Mouse (Mus musculus): Measurements from ENCODE around the gene Mid2. TPM values are rescaled to one million over a fixed set of nuclear protein-coding genes. Genes with fewer than 3 reads are reported as not detected.
A peak's percentile ranks its signal among the peaks of the same experiment; 100 is the strongest.
"Not testable (repeated sequence)": the region's sequence is repeated elsewhere in the genome, so short reads cannot be mapped to it uniquely, and the experiment has no call there.

The Mid2 gene
- polyA plus RNA-seq (2015; fragmentation: Nextera tagmentation; extraction: Ambion mirVana): 5.7 and 8.1 TPM in 2 replicates

- peak; percentile 87 for ATAC-seq (replicated peaks)
- WGBS: 25% methylated on average over 58 of the region's 68 CpGs
- Histone ChIP-seq H3K4me1 (no peaks in the 10 kb centered on the region), H3K4me2 (peak within 1 kb of the TSS; percentile 66), H3K9me3 (no peaks in the 10 kb centered on the region), H3K9ac (peak within 1 kb of the TSS; percentile 67), H3K4me3 (peak within 1 kb of the TSS; percentile 62), H3K27me3 (replicated peaks) (peaks cover 31% of the 10 kb centered on the region), H3K27ac (peak within 1 kb of the TSS; percentile 77), H3K36me3 (replicated peaks) (no peaks in the 10 kb centered on the region)
These were observed at the start of gene Mid2 for GRCm38 (mm10) chrX:140664479-140665241. TSS of gene Mid2 (plus strand) at chrX:140664599.

DNA sequence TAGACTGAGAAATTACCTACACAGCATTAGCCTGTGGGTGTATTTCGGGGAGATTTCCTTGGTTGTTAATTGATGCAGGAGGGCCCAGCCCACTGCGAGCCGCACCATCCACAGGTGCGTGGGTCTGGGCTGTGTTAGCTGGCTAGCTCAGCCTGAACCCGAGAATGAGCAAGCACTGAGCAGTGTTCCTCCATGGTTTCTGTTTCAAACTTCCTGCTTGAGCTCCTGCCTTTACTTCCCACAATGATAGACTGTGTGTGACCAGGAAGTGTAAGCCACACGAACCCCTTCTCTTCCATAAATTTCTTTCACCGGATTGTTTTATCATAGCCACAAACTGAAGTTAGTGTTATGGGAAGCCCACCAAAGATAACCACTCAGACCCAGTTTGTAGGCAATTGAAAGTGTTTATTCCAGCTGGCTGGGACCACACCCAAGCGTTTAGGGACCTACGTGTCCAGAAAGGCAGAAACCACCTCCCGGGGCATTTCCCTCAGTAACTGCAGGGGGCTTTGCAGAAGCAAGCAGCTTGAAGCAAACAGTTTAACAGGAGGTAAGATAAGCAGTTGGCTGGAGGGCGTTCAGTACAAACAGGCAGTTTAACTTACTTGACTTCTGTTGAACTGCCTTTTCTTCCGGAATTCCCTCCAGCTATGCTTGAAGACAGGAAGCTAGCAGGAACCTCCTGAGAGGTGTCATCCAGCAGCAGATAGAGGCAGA lies 39.4 kb upstream of the Mid2 start:
- Histone ChIP-seq H3K9me3 (no peaks in the 10 kb centered on the region), H3K27ac (no peak overlapping the region), H3K36me3 (replicated peaks) (no peaks in the 10 kb centered on the region), H3K4me3 (no peak overlapping the region), H3K4me2 (no peak overlapping the region), H3K27me3 (replicated peaks) (no peaks in the 10 kb centered on the region), H3K4me1 (no peaks in the 10 kb centered on the region), H3K9ac (no peak overlapping the region)
- WGBS: 71% methylated on average over 12 of the region's 12 CpGs
- ATAC-seq (replicated peaks): no peak

DNA sequence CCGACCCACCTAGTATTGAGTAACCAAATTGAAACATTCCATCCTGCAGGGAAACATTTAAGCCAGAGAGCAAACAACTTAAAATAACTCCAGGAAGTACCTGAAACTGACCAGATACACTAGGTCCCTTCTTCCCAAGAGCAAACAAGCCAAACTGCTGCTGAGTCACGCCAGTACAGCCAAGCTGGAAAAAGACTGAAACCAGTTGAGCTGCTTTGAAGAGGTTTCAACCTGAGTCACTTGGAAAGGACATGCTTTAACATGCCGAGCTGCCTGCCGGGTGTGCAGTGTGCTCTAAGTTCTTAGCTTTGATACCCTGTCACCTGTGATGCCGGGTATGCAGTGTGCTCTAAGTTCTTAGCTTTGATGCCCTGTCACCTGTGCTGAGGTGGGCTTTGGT lies 26.4 kb upstream of the Mid2 start:
- ATAC-seq (replicated peaks): no peak
- H3K27me3 ChIP-seq (replicated peaks): no peaks in the 10 kb centered on the region
- H3K4me3 ChIP-seq: no peak overlapping the region
- H3K4me2 ChIP-seq: no peak overlapping the region
- no peaks in the 10 kb centered on the region for H3K4me1 ChIP-seq
- no peak overlapping the region for H3K27ac ChIP-seq
- no peaks in the 10 kb centered on the region for H3K36me3 ChIP-seq (replicated peaks)
- H3K9me3 ChIP-seq: no peaks in the 10 kb centered on the region
- 79% methylated on average over 5 of the region's 5 CpGs for WGBS
- no peak overlapping the region for H3K9ac ChIP-seq

DNA sequence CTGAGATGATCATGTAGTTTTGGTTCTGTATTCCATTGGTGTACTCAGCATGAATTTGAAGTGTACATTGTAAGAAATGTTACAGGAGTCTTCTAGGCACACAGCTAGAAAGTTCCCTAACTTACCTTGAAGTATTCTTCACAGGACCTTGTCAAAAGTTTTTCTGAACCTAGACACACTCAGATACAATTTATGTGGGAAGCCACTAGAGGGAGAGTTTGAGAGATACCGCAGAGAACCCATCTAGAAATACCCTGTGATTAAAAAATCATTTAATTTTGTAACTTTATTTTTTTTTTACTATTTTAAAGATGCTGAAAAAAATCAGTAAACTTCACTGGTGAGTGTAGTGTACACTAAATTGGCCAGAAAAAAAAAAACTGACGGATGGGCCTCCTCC lies 24.8 kb upstream of the Mid2 start:
- H3K27me3 ChIP-seq (replicated peaks): 0 out of 2 replicates have a peak, but pooled peaks cover 2% of the 10 kb centered on the region
- no peaks in the 10 kb centered on the region for H3K9me3 ChIP-seq
- H3K4me3 ChIP-seq: no peak overlapping the region
- no peaks in the 10 kb centered on the region for H3K4me1 ChIP-seq
- H3K27ac ChIP-seq: no peak overlapping the region
- H3K9ac ChIP-seq: no peak overlapping the region
- H3K4me2 ChIP-seq: no peak overlapping the region
- no peak for ATAC-seq (replicated peaks)
- WGBS: 67% methylated on average over 2 of the region's 2 CpGs
- H3K36me3 ChIP-seq (replicated peaks): no peaks in the 10 kb centered on the region

DNA sequence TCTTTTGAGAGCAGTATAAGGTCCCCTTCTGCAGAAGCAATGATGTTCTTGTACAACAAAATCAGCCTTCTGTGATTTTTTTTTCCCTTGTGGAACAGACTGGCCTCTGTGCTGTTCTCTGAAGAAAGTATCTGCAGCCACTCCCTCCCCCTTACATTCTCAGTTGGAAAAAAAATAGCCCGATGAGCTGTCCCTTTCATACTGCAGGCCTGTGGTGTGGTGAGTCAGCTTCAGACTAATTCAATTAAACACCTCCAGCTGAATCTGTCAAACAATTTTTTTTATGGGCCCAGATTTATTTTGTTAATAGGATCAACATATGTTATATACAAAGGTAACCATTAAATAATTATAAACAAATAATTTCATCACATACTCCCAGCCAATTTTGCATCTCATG lies 3.7 kb upstream of the Mid2 start:
- H3K36me3 ChIP-seq (replicated peaks): no peaks in the 10 kb centered on the region
- H3K4me2 ChIP-seq: no peak overlapping the region
- no peak overlapping the region for H3K4me3 ChIP-seq
- 37% methylated on average over 1 of the region's 1 CpGs for WGBS
- H3K9ac ChIP-seq: no peak overlapping the region
- no peak for ATAC-seq (replicated peaks)
- H3K27ac ChIP-seq: no peak overlapping the region
- H3K27me3 ChIP-seq (replicated peaks): peaks cover 28% of the 10 kb centered on the region
- no peaks in the 10 kb centered on the region for H3K4me1 ChIP-seq
- H3K9me3 ChIP-seq: no peaks in the 10 kb centered on the region

- no peaks in the 10 kb centered on the region for H3K36me3 ChIP-seq (replicated peaks)
- ATAC-seq (replicated peaks): no peak
- H3K9ac ChIP-seq: no peak overlapping the region
- no peaks in the 10 kb centered on the region for H3K9me3 ChIP-seq
- WGBS: 77% methylated on average over 2 of the region's 2 CpGs
- peaks cover 34% of the 10 kb centered on the region for H3K27me3 ChIP-seq (replicated peaks)
- H3K4me2 ChIP-seq: 0 out of 2 replicates have a peak overlapping the region, but pooled peaks have one; percentile 66
- no peak overlapping the region for H3K4me3 ChIP-seq
- no peaks in the 10 kb centered on the region for H3K4me1 ChIP-seq
- H3K27ac ChIP-seq: no peak overlapping the region
These were observed 883 bp upstream of the Mid2 start for GRCm38 (mm10) chrX:140663516-140663915.

GRCm38 (mm10) chrX:140665242-140665810 lies 927 bp downstream of the Mid2 start:
- ATAC-seq (replicated peaks): peak; percentile 69
- Histone ChIP-seq H3K36me3 (replicated peaks) (no peaks in the 10 kb centered on the region), H3K9me3 (no peaks in the 10 kb centered on the region), H3K27me3 (replicated peaks) (peaks cover 25% of the 10 kb centered on the region), H3K27ac (peak overlapping the region; percentile 77), H3K4me1 (no peaks in the 10 kb centered on the region), H3K4me2 (peak overlapping the region; percentile 66), H3K4me3 (peak overlapping the region; percentile 62), H3K9ac (peak overlapping the region; percentile 67)
- 28% methylated on average over 35 of the region's 47 CpGs for WGBS

DNA sequence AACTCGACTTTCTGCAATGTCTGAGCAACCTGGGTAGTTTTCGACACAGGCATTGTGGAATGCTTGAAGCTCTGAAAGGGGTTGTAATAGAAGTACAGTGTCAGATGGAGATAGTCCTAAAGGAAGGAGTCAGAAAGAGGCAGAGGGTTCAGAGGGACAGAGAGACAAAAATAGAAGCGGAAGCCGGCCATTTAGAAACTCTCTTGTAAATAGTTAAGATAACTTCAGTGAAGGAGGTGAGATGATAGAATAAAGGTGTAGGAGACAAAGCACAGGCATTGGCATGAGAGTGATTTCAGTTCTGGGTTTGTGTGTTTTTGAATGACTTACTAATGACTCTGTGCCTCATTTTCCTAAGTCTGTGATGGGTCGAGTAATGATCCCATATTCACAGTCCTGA lies 11.0 kb downstream of the Mid2 start:
- H3K4me2 ChIP-seq: no peak overlapping the region
- no peak for ATAC-seq (replicated peaks)
- WGBS: 86% methylated on average over 5 of the region's 5 CpGs
- H3K9me3 ChIP-seq: no peaks in the 10 kb centered on the region
- no peaks in the 10 kb centered on the region for H3K4me1 ChIP-seq
- no peaks in the 10 kb centered on the region for H3K36me3 ChIP-seq (replicated peaks)
- no peak overlapping the region for H3K4me3 ChIP-seq
- peaks cover 10% of the 10 kb centered on the region; the same call in 1 of the 2 replicates for H3K27me3 ChIP-seq (replicated peaks)
- H3K27ac ChIP-seq: no peak overlapping the region
- no peak overlapping the region for H3K9ac ChIP-seq

GRCm38 (mm10) chrX:140688335-140688734 lies 23.9 kb downstream of the Mid2 start:
- H3K4me3 ChIP-seq: no peak overlapping the region
- 85% methylated on average over 2 of the region's 2 CpGs for WGBS
- H3K27me3 ChIP-seq (replicated peaks): peaks cover 19% of the 10 kb centered on the region
- H3K9me3 ChIP-seq: no peaks in the 10 kb centered on the region
- no peak overlapping the region for H3K4me2 ChIP-seq
- H3K4me1 ChIP-seq: no peaks in the 10 kb centered on the region
- no peak overlapping the region for H3K27ac ChIP-seq
- no peak overlapping the region for H3K9ac ChIP-seq
- ATAC-seq (replicated peaks): no peak
- H3K36me3 ChIP-seq (replicated peaks): no peaks in the 10 kb centered on the region

- WGBS: 53% methylated on average over 7 of the region's 7 CpGs
- not testable (repeated sequence) for H3K9me3 ChIP-seq; H3K4me3 ChIP-seq; H3K4me1 ChIP-seq; H3K9ac ChIP-seq; H3K36me3 ChIP-seq (replicated peaks); H3K27ac ChIP-seq; ATAC-seq (replicated peaks); H3K4me2 ChIP-seq
- H3K27me3 ChIP-seq (replicated peaks): peaks cover 14% of the 10 kb centered on the region; the same call in 1 of the 2 replicates
These were observed 33.6 kb downstream of the Mid2 start for GRCm38 (mm10) chrX:140697872-140698463.

- Histone ChIP-seq H3K36me3 (replicated peaks) (no peaks in the 10 kb centered on the region), H3K4me2 (no peak overlapping the region), H3K27me3 (replicated peaks) (peaks cover 8% of the 10 kb centered on the region; the same call in 1 of the 2 replicates), H3K27ac (no peak overlapping the region), H3K9ac (no peak overlapping the region), H3K9me3 (no peaks in the 10 kb centered on the region), H3K4me1 (no peaks in the 10 kb centered on the region), H3K4me3 (no peak overlapping the region)
- 96% methylated on average over 1 of the region's 1 CpGs for WGBS
- no peak for ATAC-seq (replicated peaks)
These were observed 38.8 kb downstream of the Mid2 start for GRCm38 (mm10) chrX:140703224-140703623.

GRCm38 (mm10) chrX:140706077-140706476 lies 41.7 kb downstream of the Mid2 start:
- no peaks in the 10 kb centered on the region for H3K36me3 ChIP-seq (replicated peaks)
- H3K27ac ChIP-seq: no peak overlapping the region
- ATAC-seq (replicated peaks): no peak
- WGBS: 85% methylated on average over 4 of the region's 4 CpGs
- H3K27me3 ChIP-seq (replicated peaks): peaks cover 8% of the 10 kb centered on the region; the same call in 1 of the 2 replicates
- H3K4me2 ChIP-seq: no peak overlapping the region
- no peaks in the 10 kb centered on the region for H3K9me3 ChIP-seq
- H3K4me3 ChIP-seq: no peak overlapping the region
- H3K9ac ChIP-seq: no peak overlapping the region
- H3K4me1 ChIP-seq: no peaks in the 10 kb centered on the region
